9 mouse cellular contexts compared by ENCODE assay signal in genomic region chr1:39735493-39735892, GRCm38 (mm10). TPM values are rescaled to one million over a fixed set of nuclear protein-coding genes. Genes with fewer than 3 reads are reported as not detected.
DNase-seq lines count a peak whose midpoint lies in the region; ATAC-seq and TF ChIP-seq lines count a peak whose summit lies in the region.
"Had no signal": no experiment of that assay in that cellular context is flagged by ENCODE, and none has a peak within 500 bp of the region (broad histone marks: within the 10 kb centered on the region; RNA-seq: fewer than 3 reads in every experiment).

No protein-coding gene starts in this region.

- H3K9ac ChIP-seq in heart, embryonic 12.5 days = no peak overlapping the region
- H3K9ac ChIP-seq in heart, embryonic 13.5 days = no peak overlapping the region; the same call in 1 of the 2 replicates
- H3K9ac ChIP-seq in liver, embryonic 14.5 days (replicated peaks) = no peak overlapping the region; the same call in 1 of the 2 replicates

- no peak for TF ChIP-seq POLR2A in bone marrow macrophage, adult 2 months (IDR thresholded peaks at IDR 0.05; ENCODE audit: borderline replicate concordance, low read depth, low read length)

- intact Hi-C loops in heart, postnatal 14 days (cut with DNase I) = loop anchor here (2.0 kb wide), 1 partner anchor 49 kb away; no protein-coding TSS in a partner anchor

- H3K27me3 ChIP-seq in heart, embryonic 12.5 days (replicated peaks) = no peaks in the 10 kb centered on the region
- H3K27me3 ChIP-seq in heart, embryonic 13.5 days (replicated peaks) = no peaks in the 10 kb centered on the region
- no peaks in the 10 kb centered on the region for H3K27me3 ChIP-seq in liver, embryonic 14.5 days (ENCODE audit: control insufficient read depth, insufficient read depth, low read length)

- H3K4me2 ChIP-seq in heart, embryonic 12.5 days = no peak overlapping the region
- peak overlapping the region; percentile 36 for H3K4me2 ChIP-seq in heart, embryonic 13.5 days
- peak overlapping the region; percentile 54 for H3K4me2 ChIP-seq in liver, embryonic 14.5 days (ENCODE audit: low read depth)

- H3K27ac ChIP-seq in heart, embryonic 12.5 days (ENCODE audit: poor library complexity, severe bottlenecking) = peak overlapping the region; percentile 79
- peak overlapping the region; percentile 95 for H3K27ac ChIP-seq in bone marrow macrophage, adult 2 months (ENCODE audit: insufficient read depth, low read depth, low read length)
- peak overlapping the region; percentile 88 for H3K27ac ChIP-seq in heart, embryonic 13.5 days (replicated peaks)
- H3K27ac ChIP-seq in liver, embryonic 14.5 days = peak overlapping the region; percentile 59

- H3K36me3 ChIP-seq in heart, embryonic 12.5 days = no peaks in the 10 kb centered on the region
- H3K36me3 ChIP-seq in heart, embryonic 13.5 days = no peaks in the 10 kb centered on the region
- H3K36me3 ChIP-seq in liver, embryonic 14.5 days (replicated peaks; ENCODE audit: control insufficient read depth, insufficient read depth, low read depth) = no peaks in the 10 kb centered on the region

- ATAC-seq in heart, embryonic 12.5 days (ENCODE audit: insufficient number of reproducible peaks, low FRiP score) = peak; percentile 61
- ATAC-seq in heart, embryonic 13.5 days (ENCODE audit: extremely low read depth, insufficient number of reproducible peaks, low FRiP score, low TSS enrichment) = no peak
- peak; percentile 82 for ATAC-seq in liver, embryonic 14.5 days (ENCODE audit: insufficient read depth)

- WGBS in heart, embryonic 12.5 days = 26% methylated on average over 2 of the region's 2 CpGs
- WGBS in heart, embryonic 13.5 days = 25% methylated on average over 2 of the region's 2 CpGs
- WGBS in liver, embryonic 14.5 days (ENCODE audit: insufficient replicate concordance) = 7% methylated on average over 2 of the region's 2 CpGs

- DNase-seq in heart, postnatal 14 days = no peak
- no peak for DNase-seq in liver, embryonic 14.5 days (ENCODE audit: low read depth in 3 of 3, low spot score in 3 of 3)
- DNase-seq in frontal cortex, postnatal 36 days (ENCODE audit: low spot score in 2 of 2) = no peak
- no peak for DNase-seq in frontal cortex, postnatal 10 days (ENCODE audit: low spot score in 2 of 2)
- DNase-seq in adipocyte (ENCODE audit: low spot score) = no peak
- DNase-seq: lung, adult 2 months had no signal

- no peak overlapping the region for H3K4me3 ChIP-seq in heart, embryonic 12.5 days
- no peak overlapping the region for H3K4me3 ChIP-seq in bone marrow macrophage, adult 2 months (ENCODE audit: insufficient read depth, low read length)
- H3K4me3 ChIP-seq in heart, embryonic 13.5 days = no peak overlapping the region
- H3K4me3 ChIP-seq in liver, embryonic 14.5 days (ENCODE audit: insufficient read depth in 1 of 2, low read depth in 2 of 2, low read length in 2 of 2) = no peak overlapping the region

- no peaks in the 10 kb centered on the region for H3K9me3 ChIP-seq in heart, embryonic 12.5 days (replicated peaks)
- H3K9me3 ChIP-seq in heart, embryonic 13.5 days = no peaks in the 10 kb centered on the region
- H3K9me3 ChIP-seq in liver, embryonic 14.5 days (ENCODE audit: control insufficient read depth, low read length) = no peaks in the 10 kb centered on the region

- no peak for TF ChIP-seq CTCF in bone marrow macrophage, adult 2 months (IDR thresholded peaks at IDR 0.05; ENCODE audit: low read depth, low read length)
- TF ChIP-seq CTCF in liver, embryonic 14.5 days (IDR thresholded peaks at IDR 0.05; ENCODE audit: low read depth) = no peak

- peaks cover 37% of the 10 kb centered on the region for H3K4me1 ChIP-seq in heart, embryonic 12.5 days (replicated peaks)
- peaks cover 29% of the 10 kb centered on the region for H3K4me1 ChIP-seq in bone marrow macrophage, adult 2 months (ENCODE audit: control insufficient read depth, insufficient read depth, low read length)
- H3K4me1 ChIP-seq in heart, embryonic 13.5 days = peaks cover 49% of the 10 kb centered on the region
- peaks cover 18 to 36% of the 10 kb centered on the region in 2 experiments for H3K4me1 ChIP-seq in liver, embryonic 14.5 days (replicated peaks; ENCODE audit: control insufficient read depth in 2 of 2, insufficient read depth in 2 of 2, low read length in 1 of 2)

- TF ChIP-seq EP300 in liver, embryonic 14.5 days (IDR thresholded peaks at IDR 0.05; ENCODE audit: low read depth) = no peak

RNA-seq across cellular contexts. Expression of gene Rfx8, which starts 14.7 kb away (rescaled TPM):
- 0.69 and 1.2 TPM in 2 replicates for polyA plus RNA-seq in heart, embryonic 12.5 days (2016; fragmentation: Nextera tagmentation; extraction: Ambion mirVana)
- under 1 TPM; 0.32 to 0.36 TPM for total RNA-seq in heart, postnatal 14 days (2021)
- polyA plus RNA-seq in bone marrow macrophage, adult 2 months (2012; ENCODE audit: insufficient read depth, insufficient read length, missing spikeins) = not detected in 2 replicates
- 0.59 and 0.67 TPM in 2 replicates for polyA plus RNA-seq in heart, embryonic 13.5 days (2015; fragmentation: Nextera tagmentation; extraction: Ambion mirVana)
- 0.02 and 0.04 TPM in 2 replicates for polyA plus RNA-seq in liver, embryonic 14.5 days (2012; rRNA removed)
- not detected in 2 replicates for polyA plus RNA-seq in liver, embryonic 14.5 days (2014; fragmentation: Nextera tagmentation; extraction: Ambion mirVana)
